Mouse (Mus musculus) lung, postnatal 36 days (tissue): ENCODE measurements around the gene Tcte3.
"Not testable (repeated sequence)": the region's sequence is repeated elsewhere in the genome, so short reads cannot be mapped to it uniquely, and the experiment has no call there.

Experiments used
- DNase-seq: peaks from one replicate; pipeline ENCODE4 v3.0.0; 2022; ENCODE audit warnings: mixed read lengths

Gene Tcte3

DNA sequence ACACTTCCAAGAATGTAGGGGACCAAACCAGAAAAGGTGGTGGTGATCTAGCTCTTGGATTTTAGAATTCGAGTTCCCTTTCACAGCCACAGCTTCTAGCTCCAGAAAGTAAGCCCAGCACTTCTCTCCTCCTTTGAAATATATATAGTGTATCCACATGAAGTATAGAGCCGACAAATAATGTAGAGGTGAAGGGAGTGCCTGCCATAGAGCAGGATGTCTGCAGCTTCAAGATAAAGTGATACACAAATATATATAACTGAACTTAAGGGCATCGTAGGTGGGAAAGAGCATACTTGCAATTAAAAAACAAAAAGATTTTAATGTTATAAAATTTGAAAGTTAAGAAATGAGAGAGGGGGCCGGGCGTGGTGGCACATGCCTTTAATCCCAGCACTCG, 15.8 kb downstream of the Tcte3 start:
- DNase-seq = not testable (repeated sequence)

DNA sequence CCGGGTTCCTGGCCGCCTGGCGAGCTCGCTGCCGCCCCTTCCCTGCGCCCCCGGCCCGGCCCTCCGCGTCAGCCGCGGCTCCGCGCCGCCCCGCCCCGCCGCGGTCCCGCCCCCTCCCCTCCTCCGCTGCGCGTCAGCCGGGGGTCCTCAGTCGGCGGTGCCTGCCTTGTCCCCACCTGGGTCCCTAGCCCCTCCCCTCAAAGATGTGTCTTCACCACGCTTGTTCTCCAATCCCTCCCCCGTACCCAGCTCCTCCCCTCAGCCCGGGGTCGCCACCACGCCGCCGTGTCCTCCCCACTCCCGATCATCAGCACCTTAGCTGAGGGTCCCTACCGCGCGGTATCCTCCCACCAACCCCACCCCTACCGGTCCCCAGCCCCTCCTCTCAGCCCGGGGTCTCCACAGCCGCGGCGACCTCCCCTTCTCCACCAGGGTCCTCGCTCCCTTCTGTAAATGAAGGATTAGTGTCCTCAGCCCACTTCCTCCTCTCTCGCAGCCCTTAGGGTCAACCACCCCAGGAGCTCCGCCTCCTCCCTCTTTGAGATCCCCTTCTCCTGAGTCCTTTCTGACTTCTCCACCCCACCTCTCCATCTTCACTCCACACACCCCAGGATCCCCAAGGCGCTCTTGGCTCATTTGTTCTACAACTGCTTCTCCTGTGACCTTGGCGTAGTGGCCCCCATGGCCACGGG, 16.6 kb downstream of the Tcte3 start:
- not testable (repeated sequence) for DNase-seq

DNA sequence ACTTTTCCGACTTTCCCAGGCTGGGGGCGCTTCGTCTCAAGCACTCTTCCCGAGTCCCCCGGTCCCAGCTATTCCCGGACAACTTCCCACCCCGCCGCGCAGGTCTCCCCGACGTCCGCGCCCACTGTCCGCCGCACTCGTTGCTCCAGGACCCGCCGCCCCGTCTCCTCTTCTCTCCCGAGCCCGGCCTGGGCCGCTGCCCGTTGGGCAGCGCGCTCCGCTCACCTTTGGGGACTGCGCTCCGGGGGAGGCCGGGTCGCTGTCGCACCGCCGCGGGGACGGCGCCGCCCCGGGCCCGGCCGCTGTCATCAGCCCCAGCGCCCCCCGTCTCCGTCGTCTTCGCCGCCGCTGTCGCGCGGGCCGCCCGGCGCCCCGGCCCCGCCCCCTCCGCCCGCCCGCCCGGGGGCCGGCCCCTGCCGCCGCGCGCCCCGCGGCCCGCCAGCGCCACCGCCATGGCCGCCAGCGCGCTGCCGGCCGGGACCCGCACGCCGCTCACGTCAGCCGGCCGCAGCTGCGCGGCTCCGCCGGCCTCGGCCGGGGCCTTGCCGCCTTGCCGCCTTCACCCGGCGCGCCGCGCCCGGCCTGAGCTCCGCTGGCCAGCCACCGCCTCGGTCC, 17.3 kb downstream of the Tcte3 start:
- not testable (repeated sequence) for DNase-seq

DNA sequence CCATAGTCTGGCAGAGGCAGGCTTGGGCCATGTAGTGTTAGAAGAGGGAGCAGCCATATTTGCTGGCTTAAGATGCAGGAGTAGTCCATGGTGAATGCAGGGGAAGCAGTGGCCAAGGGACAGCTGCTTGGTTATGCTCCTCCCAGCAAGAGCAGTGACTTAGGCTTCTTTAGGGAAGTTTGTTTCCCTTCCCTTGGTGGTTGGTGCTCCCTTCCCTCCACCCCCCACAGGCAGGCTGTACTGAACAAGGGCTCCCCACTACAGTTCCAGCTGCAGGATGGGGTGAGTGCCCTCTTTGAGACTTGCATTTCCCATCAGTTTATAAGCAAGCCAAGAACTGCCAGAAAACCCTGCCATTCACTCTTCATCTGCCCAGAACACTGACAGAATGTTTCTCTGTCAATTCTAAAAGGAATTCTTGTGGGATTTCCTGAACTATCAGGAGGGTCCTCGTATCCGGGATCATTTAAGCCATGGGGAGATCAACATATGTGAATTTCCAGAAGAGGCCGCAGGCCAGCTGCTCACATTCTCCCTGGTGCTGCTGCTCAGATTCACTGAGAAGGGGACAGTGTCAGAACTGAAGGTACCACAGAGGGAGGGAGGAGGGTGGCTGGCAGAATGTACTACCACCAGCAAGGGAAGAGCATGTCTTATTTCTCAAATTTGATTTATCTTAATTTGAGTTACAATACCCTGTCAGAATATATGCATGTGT, 19.6 kb downstream of the Tcte3 start:
- DNase-seq = peak; percentile 29

DNA sequence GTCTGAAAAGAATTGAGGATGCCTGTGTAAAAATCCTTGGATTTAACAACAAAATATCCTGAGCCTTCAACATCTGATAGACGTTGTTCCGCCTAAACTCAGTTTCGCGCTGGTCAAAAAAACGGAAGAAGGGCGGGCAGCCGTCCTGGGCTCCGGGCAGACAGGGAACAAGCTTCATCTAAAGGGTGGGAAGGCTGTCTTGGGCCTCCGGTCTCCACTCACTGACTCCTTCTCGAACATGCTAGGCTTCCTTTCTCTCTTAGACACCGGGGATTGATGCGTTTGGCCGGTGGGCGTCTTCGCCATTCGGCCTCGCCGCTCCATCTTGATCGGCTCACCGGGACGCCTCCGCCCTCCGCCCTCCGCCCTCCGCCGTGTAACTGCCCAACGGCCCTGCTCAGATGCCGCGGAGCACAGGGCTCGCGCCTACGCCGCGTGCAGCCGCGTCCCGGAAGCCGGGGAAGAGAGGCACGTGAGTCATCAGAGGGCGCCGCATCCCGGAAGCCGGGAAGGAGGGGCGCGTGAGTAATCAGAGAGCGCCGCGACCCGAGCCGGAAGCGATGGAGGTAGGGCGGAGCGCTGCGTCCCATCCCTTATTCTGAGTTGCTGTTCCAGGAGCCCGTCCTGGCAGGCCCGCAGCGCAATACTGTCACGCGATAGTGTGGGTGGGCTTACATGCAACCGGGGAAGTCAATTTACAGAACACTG, 31.4 kb downstream of the Tcte3 start, which contains the start of gene Gm3435:
Gene Gm3435, plus strand, starts transcription at position 471 of the 708 bp plus-strand sequence.
- DNase-seq = not testable (repeated sequence)

DNA sequence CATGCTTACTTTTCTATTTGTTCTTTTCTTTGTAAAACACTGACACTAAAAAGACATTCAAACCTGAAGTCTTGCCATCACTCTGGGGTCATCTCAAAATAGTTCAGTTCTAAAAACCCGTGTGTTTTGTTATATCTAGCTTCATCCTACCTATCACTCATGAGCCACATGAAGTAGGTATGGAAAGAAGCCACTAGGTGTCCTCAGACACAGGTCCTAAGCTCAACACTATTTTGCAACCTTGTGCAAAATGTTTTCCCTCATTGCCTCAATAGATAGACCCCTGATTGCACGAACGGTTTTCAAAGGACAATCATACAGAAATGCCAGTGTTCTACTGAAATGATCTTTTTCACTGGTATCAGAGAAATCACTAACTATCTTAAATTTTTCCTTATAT, 32.2 kb downstream of the Tcte3 start:
- not testable (repeated sequence) for DNase-seq

DNA sequence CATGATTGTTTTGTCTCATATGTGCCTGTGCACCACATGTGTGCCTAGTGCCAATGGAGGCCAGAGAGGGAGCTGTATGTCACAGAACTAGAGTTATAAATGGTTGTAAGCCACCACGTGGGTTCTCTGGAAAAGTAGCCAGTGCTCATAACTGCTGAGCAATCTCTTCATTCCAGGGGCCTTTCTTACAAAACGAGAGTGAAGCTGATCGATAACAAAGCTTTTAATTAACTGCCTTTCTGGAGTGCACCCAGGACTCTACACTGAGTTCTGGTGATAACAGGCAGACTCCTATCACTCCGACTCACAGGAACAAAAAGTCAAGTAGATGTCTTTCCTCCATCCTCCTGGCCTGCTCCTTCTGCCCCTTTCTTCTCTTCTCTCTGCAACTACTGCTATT, 41.2 kb downstream of the Tcte3 start:
- DNase-seq = not testable (repeated sequence)

DNA sequence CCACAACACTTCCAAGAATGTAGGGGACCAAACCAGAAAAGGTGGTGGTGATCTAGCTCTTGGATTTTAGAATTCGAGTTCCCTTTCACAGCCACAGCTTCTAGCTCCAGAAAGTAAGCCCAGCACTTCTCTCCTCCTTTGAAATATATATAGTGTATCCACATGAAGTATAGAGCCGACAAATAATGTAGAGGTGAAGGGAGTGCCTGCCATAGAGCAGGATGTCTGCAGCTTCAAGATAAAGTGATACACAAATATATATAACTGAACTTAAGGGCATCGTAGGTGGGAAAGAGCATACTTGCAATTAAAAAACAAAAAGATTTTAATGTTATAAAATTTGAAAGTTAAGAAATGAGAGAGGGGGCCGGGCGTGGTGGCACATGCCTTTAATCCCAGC, 47.1 kb downstream of the Tcte3 start:
- DNase-seq = not testable (repeated sequence)

DNA sequence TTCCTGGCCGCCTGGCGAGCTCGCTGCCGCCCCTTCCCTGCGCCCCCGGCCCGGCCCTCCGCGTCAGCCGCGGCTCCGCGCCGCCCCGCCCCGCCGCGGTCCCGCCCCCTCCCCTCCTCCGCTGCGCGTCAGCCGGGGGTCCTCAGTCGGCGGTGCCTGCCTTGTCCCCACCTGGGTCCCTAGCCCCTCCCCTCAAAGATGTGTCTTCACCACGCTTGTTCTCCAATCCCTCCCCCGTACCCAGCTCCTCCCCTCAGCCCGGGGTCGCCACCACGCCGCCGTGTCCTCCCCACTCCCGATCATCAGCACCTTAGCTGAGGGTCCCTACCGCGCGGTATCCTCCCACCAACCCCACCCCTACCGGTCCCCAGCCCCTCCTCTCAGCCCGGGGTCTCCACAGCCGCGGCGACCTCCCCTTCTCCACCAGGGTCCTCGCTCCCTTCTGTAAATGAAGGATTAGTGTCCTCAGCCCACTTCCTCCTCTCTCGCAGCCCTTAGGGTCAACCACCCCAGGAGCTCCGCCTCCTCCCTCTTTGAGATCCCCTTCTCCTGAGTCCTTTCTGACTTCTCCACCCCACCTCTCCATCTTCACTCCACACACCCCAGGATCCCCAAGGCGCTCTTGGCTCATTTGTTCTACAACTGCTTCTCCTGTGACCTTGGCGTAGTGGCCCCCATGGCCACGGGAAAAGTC, 48.0 kb downstream of the Tcte3 start:
- not testable (repeated sequence) for DNase-seq

DNA sequence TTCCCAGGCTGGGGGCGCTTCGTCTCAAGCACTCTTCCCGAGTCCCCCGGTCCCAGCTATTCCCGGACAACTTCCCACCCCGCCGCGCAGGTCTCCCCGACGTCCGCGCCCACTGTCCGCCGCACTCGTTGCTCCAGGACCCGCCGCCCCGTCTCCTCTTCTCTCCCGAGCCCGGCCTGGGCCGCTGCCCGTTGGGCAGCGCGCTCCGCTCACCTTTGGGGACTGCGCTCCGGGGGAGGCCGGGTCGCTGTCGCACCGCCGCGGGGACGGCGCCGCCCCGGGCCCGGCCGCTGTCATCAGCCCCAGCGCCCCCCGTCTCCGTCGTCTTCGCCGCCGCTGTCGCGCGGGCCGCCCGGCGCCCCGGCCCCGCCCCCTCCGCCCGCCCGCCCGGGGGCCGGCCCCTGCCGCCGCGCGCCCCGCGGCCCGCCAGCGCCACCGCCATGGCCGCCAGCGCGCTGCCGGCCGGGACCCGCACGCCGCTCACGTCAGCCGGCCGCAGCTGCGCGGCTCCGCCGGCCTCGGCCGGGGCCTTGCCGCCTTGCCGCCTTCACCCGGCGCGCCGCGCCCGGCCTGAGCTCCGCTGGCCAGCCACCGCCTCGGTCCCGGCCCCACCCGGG, 48.7 kb downstream of the Tcte3 start:
- not testable (repeated sequence) for DNase-seq

DNA sequence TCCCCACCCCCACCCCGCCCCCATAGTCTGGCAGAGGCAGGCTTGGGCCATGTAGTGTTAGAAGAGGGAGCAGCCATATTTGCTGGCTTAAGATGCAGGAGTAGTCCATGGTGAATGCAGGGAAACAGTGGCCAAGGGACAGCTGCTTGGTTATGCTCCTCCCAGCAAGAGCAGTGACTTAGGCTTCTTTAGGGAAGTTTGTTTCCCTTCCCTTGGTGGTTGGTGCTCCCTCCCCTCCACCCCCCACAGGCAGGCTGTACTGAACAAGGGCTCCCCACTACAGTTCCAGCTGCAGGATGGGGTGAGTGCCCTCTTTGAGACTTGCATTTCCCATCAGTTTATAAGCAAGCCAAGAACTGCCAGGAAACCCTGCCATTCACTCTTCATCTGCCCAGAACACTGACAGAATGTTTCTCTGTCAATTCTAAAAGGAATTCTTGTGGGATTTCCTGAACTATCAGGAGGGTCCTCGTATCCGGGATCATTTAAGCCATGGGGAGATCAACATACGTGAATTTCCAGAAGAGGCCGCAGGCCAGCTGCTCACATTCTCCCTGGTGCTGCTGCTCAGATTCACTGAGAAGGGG, 51.1 kb downstream of the Tcte3 start:
- DNase-seq = not testable (repeated sequence)

DNA sequence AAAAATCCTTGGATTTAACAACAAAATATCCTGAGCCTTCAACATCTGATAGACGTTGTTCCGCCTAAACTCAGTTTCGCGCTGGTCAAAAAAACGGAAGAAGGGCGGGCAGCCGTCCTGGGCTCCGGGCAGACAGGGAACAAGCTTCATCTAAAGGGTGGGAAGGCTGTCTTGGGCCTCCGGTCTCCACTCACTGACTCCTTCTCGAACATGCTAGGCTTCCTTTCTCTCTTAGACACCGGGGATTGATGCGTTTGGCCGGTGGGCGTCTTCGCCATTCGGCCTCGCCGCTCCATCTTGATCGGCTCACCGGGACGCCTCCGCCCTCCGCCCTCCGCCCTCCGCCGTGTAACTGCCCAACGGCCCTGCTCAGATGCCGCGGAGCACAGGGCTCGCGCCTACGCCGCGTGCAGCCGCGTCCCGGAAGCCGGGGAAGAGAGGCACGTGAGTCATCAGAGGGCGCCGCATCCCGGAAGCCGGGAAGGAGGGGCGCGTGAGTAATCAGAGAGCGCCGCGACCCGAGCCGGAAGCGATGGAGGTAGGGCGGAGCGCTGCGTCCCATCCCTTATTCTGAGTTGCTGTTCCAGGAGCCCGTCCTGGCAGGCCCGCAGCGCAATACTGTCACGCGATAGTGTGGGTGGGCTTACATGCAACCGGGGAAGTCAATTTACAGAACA, 62.8 kb downstream of the Tcte3 start, which contains the start of the genes 9030025P20Rik and Gm3417:
Gene 9030025P20Rik, plus strand, starts transcription at position 107 of the 677 bp plus-strand sequence.
Gene Gm3417, minus strand, starts transcription at position 429 of the 677 bp plus-strand sequence.
- DNase-seq = not testable (repeated sequence)

DNA sequence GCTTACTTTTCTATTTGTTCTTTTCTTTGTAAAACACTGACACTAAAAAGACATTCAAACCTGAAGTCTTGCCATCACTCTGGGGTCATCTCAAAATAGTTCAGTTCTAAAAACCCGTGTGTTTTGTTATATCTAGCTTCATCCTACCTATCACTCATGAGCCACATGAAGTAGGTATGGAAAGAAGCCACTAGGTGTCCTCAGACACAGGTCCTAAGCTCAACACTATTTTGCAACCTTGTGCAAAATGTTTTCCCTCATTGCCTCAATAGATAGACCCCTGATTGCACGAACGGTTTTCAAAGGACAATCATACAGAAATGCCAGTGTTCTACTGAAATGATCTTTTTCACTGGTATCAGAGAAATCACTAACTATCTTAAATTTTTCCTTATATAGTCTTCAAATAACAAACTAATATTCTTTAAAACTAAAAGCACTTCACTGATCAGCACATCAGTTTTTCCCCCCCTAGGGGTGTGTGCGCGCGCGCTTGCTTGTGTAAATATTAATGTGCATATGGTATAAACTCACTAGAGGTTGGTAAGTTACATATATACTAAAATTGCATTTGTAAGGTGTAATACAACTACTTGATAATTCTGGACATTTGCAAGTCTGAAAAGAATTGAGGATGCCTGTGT, 63.4 kb downstream of the Tcte3 start:
- not testable (repeated sequence) for DNase-seq
